8 mouse cellular contexts compared by ENCODE assay signal in the genomic region with DNA sequence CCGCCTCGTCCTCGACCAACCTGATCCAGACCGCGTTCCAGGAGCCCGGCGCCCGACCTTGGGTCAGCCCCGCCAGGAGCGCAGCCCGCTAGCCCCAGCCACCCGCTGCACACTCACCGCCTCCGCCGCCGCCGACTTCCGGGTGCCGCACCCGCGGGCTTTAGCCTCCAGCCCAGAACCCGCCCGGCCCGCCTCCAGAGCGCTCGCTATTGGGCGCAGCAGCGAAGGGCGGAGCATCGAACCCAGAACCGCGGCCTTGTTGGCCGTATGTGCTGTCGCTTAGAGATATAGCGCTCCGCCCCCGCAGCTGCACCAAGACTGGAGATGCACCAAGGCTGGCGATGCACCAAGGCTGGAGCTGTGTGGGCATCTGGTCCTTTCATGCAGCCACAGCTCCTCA. TPM values are rescaled to one million over a fixed set of nuclear protein-coding genes. Genes with fewer than 3 reads are reported as not detected.
DNase-seq lines count a peak whose midpoint lies in the region; ATAC-seq lines count a peak whose summit lies in the region.

No protein-coding gene starts in this region.

- ATAC-seq in hindbrain, embryonic 16.5 days: peak; percentile 92

- H3K9me3 ChIP-seq in hindbrain, embryonic 16.5 days (ENCODE audit: control insufficient read depth, low read length): no peaks in the 10 kb centered on the region

- peaks cover 44% of the 10 kb centered on the region for H3K79me2 ChIP-seq in macrophage (ENCODE audit: inconsistent target)

- H3K27me3 ChIP-seq in hindbrain, embryonic 16.5 days (replicated peaks; ENCODE audit: control insufficient read depth, insufficient read depth, low read length): no peaks in the 10 kb centered on the region

- DNase-seq in T-cell, adult 2 months (ENCODE audit: low spot score): peak; percentile 93
- peak; percentile 93 to 96 for DNase-seq in cerebellum, postnatal 36 days
- peak; percentile 98 to 99 for DNase-seq in frontal cortex, postnatal 36 days (ENCODE audit: low spot score in 2 of 2)
- peak; percentile 98 to 99 for DNase-seq in left cerebral cortex, adult 18-20 months (ENCODE audit: low spot score in 2 of 2)
- peak; percentile 99 for DNase-seq in right cerebral cortex, adult 18-20 months
- DNase-seq in urinary bladder, postnatal 10 days (ENCODE audit: low spot score): peak; percentile 88

- peak overlapping the region; percentile 68 for H3K9ac ChIP-seq in hindbrain, embryonic 16.5 days (ENCODE audit: low read depth, low read length)

- WGBS in hindbrain, embryonic 16.5 days: 0% methylated on average over 38 of the region's 38 CpGs
- under 1% methylated on average over 38 of the region's 38 CpGs for WGBS in macrophage (ENCODE audit: missing documents)

- peak overlapping the region; percentile 85 for H3K27ac ChIP-seq in hindbrain, embryonic 16.5 days (ENCODE audit: low read depth, low read length)
- H3K27ac ChIP-seq in macrophage: peak overlapping the region; percentile 38; the same call in 1 of the 2 replicates

- peak overlapping the region; percentile 65 for H3K4me3 ChIP-seq in hindbrain, embryonic 16.5 days (ENCODE audit: low read length)
- H3K4me3 ChIP-seq in macrophage (ENCODE audit: inconsistent target): peak overlapping the region; percentile 84

- H3K4me1 ChIP-seq in hindbrain, embryonic 16.5 days (ENCODE audit: control insufficient read depth, insufficient read depth, low read depth, low read length): peaks cover 37% of the 10 kb centered on the region

- no peaks in the 10 kb centered on the region for H3K36me3 ChIP-seq in hindbrain, embryonic 16.5 days (ENCODE audit: control insufficient read depth, insufficient read depth, low read length)
- no peaks in the 10 kb centered on the region for H3K36me3 ChIP-seq in macrophage (ENCODE audit: inconsistent target)

- H3K4me2 ChIP-seq in hindbrain, embryonic 16.5 days (ENCODE audit: low read length): peak overlapping the region; percentile 68

RNA-seq across cellular contexts. Expression of a gene that starts 4.1 kb away (rescaled TPM):
- polyA plus RNA-seq in hindbrain, embryonic 16.5 days (2015; fragmentation: Nextera tagmentation; extraction: Ambion mirVana): 101 and 112 TPM in 2 replicates
- 100 to 1,000 TPM; 137 to 148 TPM for total RNA-seq in left cerebral cortex, adult 18-20 months (2021)
- total RNA-seq in macrophage (2018; cell fraction: chromatin; rRNA removed): 100 to 1,000 TPM in 18 of 26 experiments, 10 to 100 TPM in 8; 54.3 to 197 (median 141) TPM
- 10 to 100 TPM; 15.6 to 30.9 (median 23.6) TPM for total RNA-seq in macrophage (2018; cell fraction: cytosol; rRNA removed)
- total RNA-seq in macrophage (2018; cell fraction: nucleus; rRNA removed): 100 to 1,000 TPM in 5 of 26 experiments, 10 to 100 TPM in 21; 29.2 to 125 (median 69.4) TPM
- 16.5 to 31.4 TPM (median 21.0 TPM) in 3 replicates for polyA plus RNA-seq in macrophage (2018)

RNA-seq across cellular contexts. Expression of a gene that starts 4.2 kb away (rescaled TPM):
- 68.3 and 80.3 TPM in 2 replicates for polyA plus RNA-seq in hindbrain, embryonic 16.5 days (2015; fragmentation: Nextera tagmentation; extraction: Ambion mirVana)
- 10 to 100 TPM; 40.7 TPM for total RNA-seq in left cerebral cortex, adult 18-20 months (2021)
- total RNA-seq in macrophage (2018; cell fraction: chromatin; rRNA removed): 10 to 100 TPM in 4 of 26 experiments, 1 to 10 TPM in 20, under 1 TPM in 2; 0.63 to 18.6 (median 3.6) TPM
- 1 to 10 TPM in 15 of 26 experiments, under 1 TPM in 11; 0.25 to 3.1 (median 1.2) TPM for total RNA-seq in macrophage (2018; cell fraction: cytosol; rRNA removed)
- 1 to 10 TPM in 20 of 26 experiments, under 1 TPM in 6; 0.29 to 9.7 (median 2.2) TPM for total RNA-seq in macrophage (2018; cell fraction: nucleus; rRNA removed)
- 0.75 to 2.7 TPM (median 0.89 TPM) in 3 replicates for polyA plus RNA-seq in macrophage (2018)

RNA-seq across cellular contexts. Expression of a gene that starts 54.7 kb away (rescaled TPM):
- 25.7 and 28.3 TPM in 2 replicates for polyA plus RNA-seq in hindbrain, embryonic 16.5 days (2015; fragmentation: Nextera tagmentation; extraction: Ambion mirVana)
- 10 to 100 TPM; 41.7 to 42.4 TPM for total RNA-seq in left cerebral cortex, adult 18-20 months (2021)
- total RNA-seq in macrophage (2018; cell fraction: chromatin; rRNA removed): 100 to 1,000 TPM in 2 of 26 experiments, 10 to 100 TPM in 24; 19.3 to 114 (median 65.8) TPM
- 10 to 100 TPM in 12 of 26 experiments, 1 to 10 TPM in 14; 5.0 to 15.1 (median 9.8) TPM for total RNA-seq in macrophage (2018; cell fraction: cytosol; rRNA removed)
- 10 to 100 TPM; 13.9 to 81.3 (median 31.8) TPM for total RNA-seq in macrophage (2018; cell fraction: nucleus; rRNA removed)
- 11.3 to 17.8 TPM (median 12.9 TPM) in 3 replicates for polyA plus RNA-seq in macrophage (2018)

Comparison
In these comparisons a context has a peak if more than half of its experiments do, and no peak if none do; other contexts are left out.
1. Peak in every context shown above with its lines: DNase-seq, ATAC-seq, H3K4me3 ChIP-seq and H3K27ac ChIP-seq.
2. RNA of a gene that starts 4.2 kb away (polyA plus RNA-seq): 68.3 to 80.3 TPM in hindbrain, embryonic 16.5 days; 0.75 to 2.7 TPM in macrophage; every median in the first group is over 10 times any median in the second.